12 mouse cellular contexts compared by ENCODE assay signal in the genomic region with DNA sequence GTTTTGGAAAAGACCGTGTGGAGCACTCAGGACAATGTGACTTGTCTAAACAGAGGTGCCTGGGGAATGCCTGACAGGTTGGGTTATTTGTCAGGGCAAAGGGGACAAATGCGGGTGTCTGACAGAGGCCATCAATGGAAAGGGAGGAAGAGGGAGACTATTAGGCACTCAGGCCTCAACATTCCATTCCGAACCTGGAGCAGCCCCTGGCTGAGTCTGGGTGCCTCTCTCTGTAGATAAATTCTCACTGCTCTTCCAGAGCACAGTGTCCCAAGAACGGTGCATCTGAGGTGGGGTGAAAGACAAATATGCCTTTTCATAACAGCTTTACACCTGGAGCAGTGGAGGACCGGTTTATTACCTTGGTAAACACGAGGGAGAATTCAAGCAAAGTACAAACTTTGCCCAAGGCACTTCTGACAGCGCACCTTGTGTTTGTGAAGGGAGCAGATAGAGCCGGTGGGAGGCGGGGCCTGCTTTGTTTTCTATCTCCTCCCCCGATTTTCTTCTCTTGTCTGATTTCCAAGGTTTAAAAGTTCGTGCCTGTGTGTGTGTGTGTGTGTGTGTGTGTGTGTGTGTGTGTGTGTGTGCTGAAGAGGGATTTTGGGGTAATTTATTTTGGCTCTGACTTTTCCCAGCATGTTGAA.
DNase-seq lines count a peak whose midpoint lies in the region; ATAC-seq lines count a peak whose summit lies in the region.
"Had no signal": no experiment of that assay in that cellular context is flagged by ENCODE, and none has a peak within 500 bp of the region (broad histone marks: within the 10 kb centered on the region; RNA-seq: fewer than 3 reads in every experiment).

No protein-coding gene starts in this region.

- no peak overlapping the region for H3K4me3 ChIP-seq in kidney, embryonic 14.5 days (ENCODE audit: low read length)
- no peak overlapping the region for H3K4me3 ChIP-seq in embryonic facial prominence, embryonic 15.5 days (replicated peaks)
- H3K4me3 ChIP-seq: midbrain, embryonic 15.5 days had no signal

- no peak overlapping the region for H3K9ac ChIP-seq in kidney, embryonic 14.5 days (ENCODE audit: low read depth, low read length)
- no peak overlapping the region for H3K9ac ChIP-seq in embryonic facial prominence, embryonic 15.5 days
- H3K9ac ChIP-seq: midbrain, embryonic 15.5 days had no signal

- peak; percentile 63 for DNase-seq in kidney, adult 11 months
- DNase-seq in kidney, postnatal 4 days, result peak; percentile 26 to 46
- DNase-seq in lung, postnatal 25 days (ENCODE audit: low spot score), result peak; percentile 69
- DNase-seq in cerebellum, postnatal 36 days, result no peak
- DNase-seq in ovary, postnatal 10 days (ENCODE audit: low spot score), result no peak
- no peak for DNase-seq in spleen, adult 12 weeks (ENCODE audit: low spot score)
- DNase-seq: gastrocnemius, postnatal 14 days; right cerebral cortex, postnatal 4 days had no signal

- no peak overlapping the region for H3K4me2 ChIP-seq in kidney, embryonic 14.5 days (replicated peaks; ENCODE audit: low read depth, low read length)
- no peak overlapping the region for H3K4me2 ChIP-seq in embryonic facial prominence, embryonic 15.5 days (replicated peaks)
- H3K4me2 ChIP-seq: midbrain, embryonic 15.5 days had no signal

- no peak overlapping the region for H3K27ac ChIP-seq in kidney, embryonic 14.5 days (ENCODE audit: low read depth, low read length)
- peak overlapping the region; percentile 78 for H3K27ac ChIP-seq in embryonic facial prominence, embryonic 15.5 days (replicated peaks)
- H3K27ac ChIP-seq: midbrain, embryonic 15.5 days had no signal

- 21% methylated on average over 11 of the region's 11 CpGs for WGBS in kidney, embryonic 14.5 days
- 33% methylated on average over 11 of the region's 11 CpGs for WGBS in embryonic facial prominence, embryonic 15.5 days

- no peak; the same call in 1 of the 2 replicates for ATAC-seq in kidney, embryonic 14.5 days (ENCODE audit: low FRiP score, low TSS enrichment)
- peak; percentile 56; the same call in 1 of the 2 replicates for ATAC-seq in embryonic facial prominence, embryonic 15.5 days (ENCODE audit: insufficient number of reproducible peaks, low FRiP score, low TSS enrichment, low read depth)
- ATAC-seq: activated CD4-positive, CD25-positive, alpha-beta regulatory T cell, adult 4 months; midbrain, embryonic 15.5 days had no signal

- no peaks in the 10 kb centered on the region for H3K36me3 ChIP-seq in kidney, embryonic 14.5 days (ENCODE audit: control insufficient read depth, insufficient read depth, low read length)
- no peaks in the 10 kb centered on the region for H3K36me3 ChIP-seq in embryonic facial prominence, embryonic 15.5 days
- H3K36me3 ChIP-seq: midbrain, embryonic 15.5 days had no signal

- H3K4me1 ChIP-seq in kidney, embryonic 14.5 days (ENCODE audit: control insufficient read depth, insufficient read depth, low read length), result peaks cover 14% of the 10 kb centered on the region; the same call in 1 of the 2 replicates
- H3K4me1 ChIP-seq in embryonic facial prominence, embryonic 15.5 days, result peaks cover 24% of the 10 kb centered on the region
- H3K4me1 ChIP-seq: midbrain, embryonic 15.5 days had no signal

- H3K27me3 ChIP-seq in kidney, embryonic 14.5 days (ENCODE audit: control insufficient read depth, insufficient read depth, low read length), result no peaks in the 10 kb centered on the region
- H3K27me3 ChIP-seq in embryonic facial prominence, embryonic 15.5 days, result no peaks in the 10 kb centered on the region
- H3K27me3 ChIP-seq: midbrain, embryonic 15.5 days had no signal

- H3K9me3 ChIP-seq in kidney, embryonic 14.5 days (ENCODE audit: control insufficient read depth, low read length), result no peaks in the 10 kb centered on the region
- no peaks in the 10 kb centered on the region for H3K9me3 ChIP-seq in embryonic facial prominence, embryonic 15.5 days (replicated peaks)
- H3K9me3 ChIP-seq: midbrain, embryonic 15.5 days had no signal

Comparison
In these comparisons a context has a peak if more than half of its experiments do, and no peak if none do; other contexts are left out.
1. DNase-seq: peak in kidney, adult 11 months (single experiment), kidney, postnatal 4 days (2 of 2) and lung, postnatal 25 days (single experiment); none in cerebellum, postnatal 36 days (0 of 2), ovary, postnatal 10 days (single experiment) and spleen, adult 12 weeks (single experiment).